Mouse (Mus musculus): ENCODE results near the gene Nipa2. TPM values are rescaled to one million over a fixed set of nuclear protein-coding genes. Genes with fewer than 3 reads are reported as not detected.
"Not testable (repeated sequence)": the region's sequence is repeated elsewhere in the genome, so short reads cannot be mapped to it uniquely, and the experiment has no call there.

Gene Nipa2
- polyA plus RNA-seq, 1 experiment from 2014 or later, result 34.7 TPM

GRCm38 (mm10) chr7:55918365-55918764 is 43.9 kb downstream of the Nipa2 start:
- H3K27ac ChIP-seq; DNase-seq (ENCODE audit: low spot score); H3K27me3 ChIP-seq (ENCODE audit: insufficient read depth, poor library complexity, severe bottlenecking); H3K4me3 ChIP-seq; H3K4me1 ChIP-seq (replicated peaks); H3K9me3 ChIP-seq: not testable (repeated sequence)
- 97% methylated on average over 11 of the region's 11 CpGs for WGBS
- H3K36me3 ChIP-seq, result peaks cover 96% of the 10 kb centered on the region

GRCm38 (mm10) chr7:55912118-55912517 is 50.2 kb downstream of the Nipa2 start:
- no peak for DNase-seq (ENCODE audit: low spot score)
- Histone ChIP-seq H3K36me3 (peaks cover 98% of the 10 kb centered on the region), H3K9me3 (no peaks in the 10 kb centered on the region), H3K27me3 (ENCODE audit: insufficient read depth, poor library complexity, severe bottlenecking) (no peaks in the 10 kb centered on the region), H3K27ac (no peak overlapping the region), H3K4me3 (no peak overlapping the region), H3K4me1 (replicated peaks) (no peaks in the 10 kb centered on the region)
- WGBS, result 91% methylated on average over 5 of the region's 5 CpGs

DNA sequence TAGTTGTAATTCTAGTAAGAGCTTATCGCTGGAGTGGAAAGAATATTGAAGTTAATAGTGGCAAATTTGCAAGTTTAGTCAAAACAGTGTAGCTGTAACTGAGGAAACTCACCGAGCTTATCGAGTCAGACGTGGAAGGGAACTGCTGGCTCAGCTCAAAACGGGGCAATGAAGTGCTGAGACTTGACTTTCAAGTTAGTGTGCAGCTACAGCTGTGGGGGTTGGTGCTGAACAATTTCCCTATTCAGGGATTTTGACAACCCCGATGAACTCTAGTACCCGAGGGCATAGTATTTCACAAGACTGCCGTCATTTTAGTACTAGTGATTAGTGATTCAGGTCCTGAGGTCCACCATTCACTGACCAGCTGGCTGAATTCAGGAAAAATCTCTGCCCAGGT is 50.9 kb downstream of the Nipa2 start:
- Histone ChIP-seq H3K27me3 (ENCODE audit: insufficient read depth, poor library complexity, severe bottlenecking) (no peaks in the 10 kb centered on the region), H3K4me1 (replicated peaks) (no peaks in the 10 kb centered on the region), H3K9me3 (no peaks in the 10 kb centered on the region), H3K36me3 (peaks cover 98% of the 10 kb centered on the region), H3K27ac (no peak overlapping the region), H3K4me3 (no peak overlapping the region)
- DNase-seq (ENCODE audit: low spot score), result no peak
- WGBS, result 88% methylated on average over 8 of the region's 8 CpGs

GRCm38 (mm10) chr7:55910356-55910755 is 51.9 kb downstream of the Nipa2 start:
- Histone ChIP-seq H3K9me3 (no peaks in the 10 kb centered on the region), H3K27me3 (ENCODE audit: insufficient read depth, poor library complexity, severe bottlenecking) (no peaks in the 10 kb centered on the region), H3K4me1 (replicated peaks) (no peaks in the 10 kb centered on the region), H3K36me3 (peaks cover 98% of the 10 kb centered on the region), H3K27ac (no peak overlapping the region), H3K4me3 (no peak overlapping the region)
- 84% methylated on average over 2 of the region's 2 CpGs for WGBS
- DNase-seq (ENCODE audit: low spot score), result no peak

GRCm38 (mm10) chr7:55909519-55909918 is 52.8 kb downstream of the Nipa2 start:
- 97% methylated on average over 1 of the region's 1 CpGs for WGBS

GRCm38 (mm10) chr7:55905449-55905848 is 56.8 kb downstream of the Nipa2 start:
- Histone ChIP-seq H3K4me1 (replicated peaks) (no peaks in the 10 kb centered on the region), H3K4me3 (no peak overlapping the region), H3K9me3 (no peaks in the 10 kb centered on the region), H3K27me3 (ENCODE audit: insufficient read depth, poor library complexity, severe bottlenecking) (no peaks in the 10 kb centered on the region), H3K27ac (no peak overlapping the region), H3K36me3 (peaks cover 98% of the 10 kb centered on the region)
- WGBS, result 80% methylated on average over 2 of the region's 2 CpGs
- no peak for DNase-seq (ENCODE audit: low spot score)

More at GRCm38 (mm10) chr7:55909519-55909918, 52.8 kb downstream of the Nipa2 start:
- Histone ChIP-seq H3K9me3 (no peaks in the 10 kb centered on the region), H3K27me3 (ENCODE audit: insufficient read depth, poor library complexity, severe bottlenecking) (no peaks in the 10 kb centered on the region), H3K4me1 (replicated peaks) (no peaks in the 10 kb centered on the region), H3K27ac (no peak overlapping the region), H3K36me3 (peaks cover 98% of the 10 kb centered on the region), H3K4me3 (no peak overlapping the region)
- no peak for DNase-seq (ENCODE audit: low spot score)

DNA sequence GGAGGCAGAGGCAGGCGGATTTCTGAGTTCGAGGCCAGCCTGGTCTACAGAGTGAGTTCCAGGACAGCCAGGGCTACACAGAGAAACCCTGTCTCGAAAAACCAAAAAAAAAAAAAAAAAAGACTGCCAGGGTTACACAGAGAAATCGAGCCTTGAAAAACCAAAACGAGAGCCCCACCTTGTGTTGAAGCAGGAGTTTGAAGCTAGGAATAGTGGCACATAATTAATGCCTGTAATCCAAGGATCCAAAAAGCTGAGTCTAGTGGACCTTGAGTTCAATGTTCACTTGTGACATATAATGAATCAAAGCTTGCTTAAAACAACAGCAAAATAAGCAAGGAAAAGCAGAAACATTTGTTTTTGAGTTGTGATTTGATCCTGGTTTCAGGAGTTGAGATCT is 58.5 kb downstream of the Nipa2 start:
- Histone ChIP-seq H3K36me3 (peaks cover 98% of the 10 kb centered on the region), H3K9me3 (no peaks in the 10 kb centered on the region), H3K4me1 (replicated peaks) (no peaks in the 10 kb centered on the region), H3K27me3 (ENCODE audit: insufficient read depth, poor library complexity, severe bottlenecking) (no peaks in the 10 kb centered on the region), H3K27ac (no peak overlapping the region), H3K4me3 (no peak overlapping the region)
- 90% methylated on average over 5 of the region's 5 CpGs for WGBS
- no peak for DNase-seq (ENCODE audit: low spot score)

DNA sequence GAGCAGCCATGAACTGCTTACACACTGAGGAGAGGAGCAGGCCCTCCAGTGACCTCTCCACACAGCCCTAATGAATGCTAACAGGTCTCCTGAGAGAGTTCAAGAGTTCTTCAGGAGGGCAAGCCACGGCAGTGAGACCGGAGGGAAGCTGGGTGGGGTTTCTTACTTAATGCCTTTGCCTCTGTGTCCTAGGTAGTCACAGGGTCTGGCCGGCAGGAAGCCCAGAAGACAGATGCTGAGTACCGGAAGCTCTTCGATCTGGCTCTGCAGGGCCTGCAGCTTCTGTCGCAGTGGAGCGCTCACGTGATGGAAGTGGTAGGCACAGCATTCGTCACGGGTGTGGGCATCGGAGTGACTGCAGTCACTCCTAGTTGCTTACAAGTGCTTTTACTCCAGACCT is 70.5 kb downstream of the Nipa2 start:
- no peaks in the 10 kb centered on the region for H3K4me1 ChIP-seq (replicated peaks)
- H3K27me3 ChIP-seq (ENCODE audit: insufficient read depth, poor library complexity, severe bottlenecking), result no peaks in the 10 kb centered on the region
- no peak overlapping the region for H3K27ac ChIP-seq
- H3K9me3 ChIP-seq, result no peaks in the 10 kb centered on the region
- H3K4me3 ChIP-seq, result no peak overlapping the region
- H3K36me3 ChIP-seq, result peaks cover 87% of the 10 kb centered on the region
- WGBS, result 92% methylated on average over 11 of the region's 11 CpGs
- DNase-seq (ENCODE audit: low spot score), result no peak

- Histone ChIP-seq H3K9me3 (no peaks in the 10 kb centered on the region), H3K4me3 (no peak overlapping the region), H3K27ac (no peak overlapping the region), H3K36me3 (peaks cover 86% of the 10 kb centered on the region), H3K4me1 (replicated peaks) (no peaks in the 10 kb centered on the region), H3K27me3 (ENCODE audit: insufficient read depth, poor library complexity, severe bottlenecking) (no peaks in the 10 kb centered on the region)
- no peak for DNase-seq (ENCODE audit: low spot score)
These were observed 71.5 kb downstream of the Nipa2 start for GRCm38 (mm10) chr7:55890731-55891130.

GRCm38 (mm10) chr7:55889996-55890395 is 72.3 kb downstream of the Nipa2 start:
- Histone ChIP-seq H3K27me3 (ENCODE audit: insufficient read depth, poor library complexity, severe bottlenecking) (no peaks in the 10 kb centered on the region), H3K36me3 (peaks cover 80% of the 10 kb centered on the region), H3K27ac (no peak overlapping the region), H3K4me1 (replicated peaks) (no peaks in the 10 kb centered on the region), H3K4me3 (no peak overlapping the region), H3K9me3 (no peaks in the 10 kb centered on the region)
- DNase-seq (ENCODE audit: low spot score), result no peak
- WGBS, result 93% methylated on average over 4 of the region's 4 CpGs

DNA sequence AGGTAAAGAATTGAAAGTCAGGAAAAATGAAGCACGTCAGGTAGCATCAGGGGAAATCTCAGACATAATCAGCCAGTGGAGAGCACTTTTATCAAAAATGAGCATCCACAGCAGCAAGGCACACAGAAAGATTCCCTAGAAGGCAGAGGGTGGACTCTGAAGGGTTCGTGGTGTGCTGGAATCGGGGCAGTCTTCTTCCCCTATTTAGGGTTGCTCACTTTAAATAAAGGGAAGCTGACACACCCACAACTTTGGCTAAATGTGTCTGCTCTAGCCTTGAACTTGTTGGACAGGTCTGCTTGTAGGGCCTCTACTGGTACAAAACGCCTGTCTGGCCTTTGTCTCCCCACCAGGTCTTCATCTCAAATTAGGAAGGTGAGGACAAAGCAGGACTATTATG is 73.7 kb downstream of the Nipa2 start:
- Histone ChIP-seq H3K4me3 (no peak overlapping the region), H3K27ac (no peak overlapping the region), H3K27me3 (ENCODE audit: insufficient read depth, poor library complexity, severe bottlenecking) (no peaks in the 10 kb centered on the region), H3K36me3 (peaks cover 74% of the 10 kb centered on the region), H3K4me1 (replicated peaks) (no peaks in the 10 kb centered on the region), H3K9me3 (no peaks in the 10 kb centered on the region)
- WGBS, result 90% methylated on average over 4 of the region's 4 CpGs
- DNase-seq (ENCODE audit: low spot score), result no peak

Other genes starting within 250 kb of the Nipa2 start
- gene Siglech, start 194.3 kb downstream of the Nipa2 start, polyA plus RNA-seq (2016; fragmentation: Nextera tagmentation; extraction: Ambion mirVana), result 0.66 and 0.99 TPM in 2 replicates
- 33.4 and 34.6 TPM in 2 replicates for gene Tubgcp5, start 168.3 kb downstream of the Nipa2 start, polyA plus RNA-seq (2016; fragmentation: Nextera tagmentation; extraction: Ambion mirVana)
- 75.2 and 88.2 TPM in 2 replicates for gene Cyfip1, start 120.7 kb downstream of the Nipa2 start, polyA plus RNA-seq (2016; fragmentation: Nextera tagmentation; extraction: Ambion mirVana)
- 7.2 and 9.2 TPM in 2 replicates for gene Nipa1, start 57.5 kb upstream of the Nipa2 start, polyA plus RNA-seq (2016; fragmentation: Nextera tagmentation; extraction: Ambion mirVana)
- gene Herc2, start 87.7 kb upstream of the Nipa2 start, polyA plus RNA-seq (2016; fragmentation: Nextera tagmentation; extraction: Ambion mirVana), result 20.6 and 23.8 TPM in 2 replicates